Mouse (Mus musculus) layer of hippocampus, postnatal 25 days (tissue): ENCODE measurements at regions not wholly inside any gene's neighbourhood (a gene's known extent, or its start where the extent isn't known, plus 50 kb on each side); places are given as distances from the start of the nearest gene placed in this dataset.

Experiments
- DNase-seq, 2 experiments: peaks; one replicate each; pipeline ENCODE4 v3.0.0; 2022; ENCODE audit warnings: mixed read lengths in 2 of 2, low spot score in 1 of 2; ENCODE audit errors: extremely low spot score in 1 of 2

DNA sequence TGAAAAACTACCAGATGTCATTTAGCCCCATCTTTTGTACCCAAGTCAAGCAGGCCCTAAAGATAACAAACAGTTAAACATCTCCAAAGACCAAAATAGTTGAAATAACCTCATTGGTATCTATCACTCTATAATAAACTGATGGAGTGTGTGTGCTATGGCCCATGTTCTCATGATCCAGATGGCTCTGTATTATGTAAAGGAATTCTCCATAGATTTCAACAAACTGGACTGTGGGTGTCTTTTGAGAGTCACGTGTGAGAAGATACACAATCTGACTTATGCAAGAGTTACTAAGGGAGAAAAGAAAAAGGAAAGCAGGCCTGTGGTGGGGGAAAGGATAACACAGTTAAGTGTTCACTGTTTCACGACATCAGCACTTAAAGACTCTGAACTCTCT, 164.8 kb upstream of the Paip1 start:
- no peak for DNase-seq

DNA sequence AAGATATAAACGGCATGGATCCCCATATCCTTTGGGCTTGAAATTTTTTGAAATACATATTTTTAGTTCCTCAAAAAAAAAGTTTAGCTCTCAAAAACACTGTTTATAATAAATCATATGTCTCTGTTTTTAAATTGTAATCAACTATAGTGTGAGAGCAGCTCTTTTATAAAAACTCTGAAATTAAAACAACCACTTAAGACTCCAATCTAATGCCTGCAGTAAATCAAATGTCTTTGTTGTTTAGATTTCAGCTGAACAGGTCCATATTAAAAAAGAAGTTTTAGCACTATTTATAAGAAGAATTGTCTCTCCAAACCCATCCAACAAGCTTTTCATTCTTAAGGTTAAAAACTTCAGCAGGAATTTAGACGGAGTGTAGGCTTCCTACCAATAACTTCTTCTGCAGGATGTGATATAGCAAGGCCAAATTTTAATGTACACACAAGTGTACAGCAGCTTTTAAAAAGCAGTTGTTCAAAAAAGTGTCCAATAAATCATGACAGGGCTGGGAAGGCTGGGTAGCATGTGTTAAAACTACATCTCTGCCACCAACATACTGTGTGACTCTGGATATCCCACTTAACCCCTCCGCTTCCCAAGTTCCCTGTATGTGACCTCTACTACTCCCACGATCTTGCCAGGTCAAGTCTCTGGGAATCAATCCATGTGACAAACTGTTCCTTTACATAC, 160.6 kb upstream of the Paip1 start:
- DNase-seq = no peak

DNA sequence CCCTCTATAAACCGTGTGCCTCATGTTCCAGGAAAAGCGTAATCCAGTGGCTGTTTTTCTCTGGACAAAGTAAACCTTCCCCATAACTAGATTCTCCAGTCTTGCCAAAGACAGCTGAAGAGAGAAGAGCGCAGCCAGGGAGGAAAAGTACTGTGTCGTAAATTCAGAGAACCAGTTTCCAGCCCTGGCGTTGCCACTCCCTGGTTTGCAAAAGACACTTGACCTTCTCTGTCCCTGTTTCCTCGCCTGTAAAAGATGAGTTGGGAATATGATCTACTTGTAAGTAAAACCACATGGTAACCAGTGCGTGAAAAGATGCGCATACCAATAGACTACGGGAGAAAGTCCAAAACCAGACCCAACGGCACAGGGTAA, 160.1 kb upstream of the Paip1 start:
- no peak for DNase-seq

DNA sequence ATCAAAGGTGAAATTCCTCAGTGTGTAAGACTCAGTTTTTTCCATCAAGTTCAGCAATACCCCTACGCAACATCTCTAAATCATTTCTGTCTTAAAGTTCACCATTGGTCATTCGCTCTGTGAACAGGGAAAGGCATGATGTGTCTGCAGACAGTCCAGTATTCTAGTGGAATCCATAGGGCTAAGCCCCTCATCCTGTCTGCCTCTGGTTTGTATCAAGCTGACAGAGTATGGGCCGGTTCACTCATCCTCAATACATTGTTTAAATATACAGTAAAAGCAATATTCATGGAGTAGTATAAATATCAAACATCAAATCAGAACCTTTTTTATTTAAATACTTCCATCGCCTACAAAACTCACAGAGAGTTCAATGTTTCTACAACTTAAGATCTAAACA, 152.9 kb upstream of the Paip1 start:
- no peak for DNase-seq

DNA sequence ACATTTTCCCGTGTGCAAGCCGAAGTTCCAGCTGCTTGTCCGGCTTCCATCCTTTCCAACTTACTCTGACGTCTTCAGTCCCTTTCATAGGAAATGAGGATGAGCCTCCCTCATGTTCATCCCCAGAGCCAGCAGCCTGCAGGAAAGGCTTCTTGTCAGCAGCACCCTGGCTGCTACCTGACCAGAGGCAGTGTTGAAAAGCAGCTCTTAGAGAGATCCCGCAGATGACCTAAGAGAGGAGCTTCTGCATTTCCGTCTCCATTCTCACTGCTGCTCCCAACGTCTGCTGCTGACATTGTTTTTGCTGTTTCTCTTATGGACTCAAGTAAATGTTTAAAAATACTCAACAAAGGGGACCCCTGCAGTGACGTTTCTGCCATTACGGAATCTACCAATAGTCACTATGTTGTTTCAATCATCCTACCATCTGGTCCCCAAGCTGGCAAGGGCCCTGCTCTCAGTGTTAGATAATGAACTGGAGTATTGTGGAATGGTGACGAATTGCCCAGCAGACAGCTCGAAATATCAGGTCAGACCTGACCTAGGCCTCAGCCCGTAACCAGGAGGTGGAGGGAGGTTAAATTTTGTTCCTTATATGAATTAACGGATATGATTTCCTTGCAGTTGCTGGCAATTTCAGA, 151.0 kb upstream of the Paip1 start:
- DNase-seq = peak; percentile 7 to 16

DNA sequence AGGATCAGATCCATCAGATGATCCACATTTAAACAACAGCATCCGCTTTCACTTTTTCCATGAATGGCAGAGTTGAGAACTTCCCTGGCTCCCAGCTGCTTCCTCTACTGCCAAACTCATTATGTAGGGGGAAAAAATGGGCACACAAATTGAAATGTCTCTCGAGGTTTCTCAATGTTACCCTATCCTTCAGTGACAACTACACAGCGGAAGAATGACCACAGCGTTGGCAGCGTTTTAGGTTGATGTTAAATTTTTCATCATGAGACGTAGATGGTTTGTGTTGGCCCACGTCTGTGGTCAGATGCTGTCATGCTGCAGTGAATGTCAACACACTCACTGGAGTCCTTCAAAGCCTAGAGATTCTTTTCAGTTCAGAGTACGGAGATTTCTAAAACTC, 149.0 kb upstream of the Paip1 start:
- DNase-seq = no peak

DNA sequence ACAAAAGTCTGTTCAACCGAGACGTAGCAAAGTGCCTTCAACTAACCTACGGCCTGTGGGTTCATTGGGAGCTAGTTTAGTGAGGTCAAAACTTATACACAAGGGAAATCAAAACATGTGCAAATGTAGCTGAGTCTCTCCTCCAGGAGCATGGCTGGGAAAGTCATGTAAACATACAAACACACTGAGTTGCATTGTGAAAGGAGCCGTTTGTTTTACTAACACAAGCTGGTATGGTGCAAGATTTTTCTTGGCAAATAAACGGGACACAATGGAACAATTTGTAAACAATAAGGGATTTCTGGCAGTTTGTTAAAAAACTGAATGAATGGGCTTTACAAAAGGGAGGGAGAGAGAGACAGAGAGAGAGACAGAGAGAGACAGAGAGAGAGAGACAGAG, 147.8 kb upstream of the Paip1 start:
- DNase-seq = no peak

DNA sequence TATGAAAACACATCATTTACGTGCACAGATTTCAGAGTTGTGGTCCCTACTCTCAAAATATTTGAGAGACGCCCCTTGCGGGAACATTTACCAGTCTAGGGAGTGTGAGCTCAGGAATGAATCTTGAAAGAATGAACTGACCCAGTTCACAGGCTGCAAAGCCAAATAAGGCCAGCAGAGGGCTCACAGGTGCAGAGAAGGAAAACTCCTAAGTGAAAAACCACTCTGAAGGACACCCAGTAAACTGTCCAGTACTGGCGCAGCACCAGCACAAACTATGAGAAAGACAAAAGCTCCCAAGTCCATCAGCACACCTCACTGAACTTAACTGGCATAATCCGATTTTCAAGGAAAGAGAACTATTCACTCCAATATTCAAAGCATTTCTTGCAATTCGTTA, 145.0 kb upstream of the Paip1 start:
- peak; percentile 28 to 79 for DNase-seq

DNA sequence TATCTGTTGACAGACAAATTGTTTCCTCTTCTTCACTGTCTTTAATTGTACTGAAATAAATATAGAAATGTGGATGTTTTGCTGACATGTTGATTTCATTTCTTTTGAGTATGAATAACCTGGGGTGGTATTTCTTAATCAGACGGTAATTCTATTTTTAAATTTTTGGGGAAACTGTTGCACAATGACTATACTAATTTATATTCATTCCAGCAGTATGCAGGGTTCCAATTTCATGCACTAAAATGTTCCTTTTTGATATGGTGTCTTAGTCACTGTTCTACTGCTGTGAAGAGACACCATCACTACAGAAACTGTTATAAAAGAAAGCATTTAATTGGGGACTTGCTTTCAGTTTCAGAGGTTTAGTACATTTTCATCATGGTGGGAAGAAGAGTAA, 119.2 kb upstream of the Paip1 start:
- no peak for DNase-seq

DNA sequence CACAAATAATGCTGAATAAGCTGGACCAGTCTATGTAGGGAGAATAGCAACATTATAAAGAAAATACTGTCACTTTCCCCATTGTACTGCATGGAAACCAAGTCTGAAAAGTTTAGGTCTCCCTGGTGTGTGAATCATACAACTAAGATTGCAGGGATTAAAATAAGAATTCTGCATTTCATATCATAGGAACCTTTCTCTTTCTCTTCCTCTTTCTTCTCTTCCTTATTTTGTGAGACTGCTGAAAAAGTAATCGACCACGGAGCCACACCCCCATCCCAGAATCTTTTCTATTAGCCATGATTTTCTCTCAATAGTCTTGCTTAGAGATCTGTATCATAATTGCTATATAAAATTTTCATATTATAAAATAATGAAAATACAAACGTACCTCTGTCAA, 118.4 kb upstream of the Paip1 start:
- no peak for DNase-seq

DNA sequence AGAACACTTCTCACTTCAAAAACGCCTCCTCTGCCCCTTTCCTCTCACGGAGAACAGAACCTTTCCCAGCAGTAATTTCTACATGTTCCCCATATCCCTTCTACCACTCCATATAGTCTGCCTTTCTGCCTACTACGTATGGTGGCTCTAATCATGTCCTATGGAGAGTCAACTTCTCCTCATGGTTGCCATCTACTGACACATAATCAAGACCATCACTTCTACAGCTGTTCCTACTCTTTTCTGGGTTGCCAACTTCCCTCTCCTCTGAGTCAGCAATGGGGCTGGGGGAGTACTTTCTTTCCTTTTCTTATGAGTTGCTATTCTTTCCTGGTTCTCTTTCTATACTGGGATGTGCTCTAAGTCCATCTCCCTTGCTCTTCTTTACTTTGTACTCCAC, 114.0 kb upstream of the Paip1 start:
- DNase-seq = no peak

DNA sequence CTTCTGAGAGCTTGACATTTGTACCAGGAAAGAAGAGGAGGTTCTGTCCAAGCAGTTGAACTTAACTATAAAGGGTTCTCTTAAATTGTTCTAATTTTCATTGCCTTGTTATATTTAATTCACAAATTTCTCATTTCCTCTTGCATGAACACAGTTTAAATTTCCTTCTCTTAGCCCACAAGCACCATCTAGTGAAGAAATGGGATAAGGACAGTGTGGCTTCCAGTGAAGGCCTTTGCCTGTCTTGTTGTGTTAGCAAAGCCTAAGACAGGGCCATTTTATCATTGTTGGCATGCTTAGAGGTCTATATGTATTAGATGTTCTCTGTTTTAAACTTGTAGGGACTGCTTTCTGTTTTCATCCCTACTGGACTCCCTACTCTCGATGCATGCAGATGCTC, 110.0 kb upstream of the Paip1 start:
- no peak for DNase-seq

DNA sequence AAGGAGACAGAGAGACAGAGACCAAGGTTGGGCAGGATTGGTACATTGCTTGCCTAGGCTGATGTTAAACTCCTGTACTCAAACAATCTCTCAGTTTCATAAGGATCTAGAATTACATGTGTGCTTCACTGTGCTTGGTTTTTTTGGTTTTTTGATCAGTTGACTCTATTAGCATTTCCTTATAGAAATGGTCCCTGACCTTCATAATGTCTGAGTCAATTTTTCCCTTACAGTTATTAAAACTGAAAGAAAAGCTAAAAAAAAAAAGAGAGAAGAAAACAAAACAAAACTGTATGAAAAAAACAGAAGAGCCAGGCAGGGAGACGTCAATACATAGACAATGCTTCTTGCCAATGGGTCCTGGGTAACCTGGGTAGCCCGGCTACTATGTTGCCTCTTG, 102.9 kb upstream of the Paip1 start:
- DNase-seq = no peak

DNA sequence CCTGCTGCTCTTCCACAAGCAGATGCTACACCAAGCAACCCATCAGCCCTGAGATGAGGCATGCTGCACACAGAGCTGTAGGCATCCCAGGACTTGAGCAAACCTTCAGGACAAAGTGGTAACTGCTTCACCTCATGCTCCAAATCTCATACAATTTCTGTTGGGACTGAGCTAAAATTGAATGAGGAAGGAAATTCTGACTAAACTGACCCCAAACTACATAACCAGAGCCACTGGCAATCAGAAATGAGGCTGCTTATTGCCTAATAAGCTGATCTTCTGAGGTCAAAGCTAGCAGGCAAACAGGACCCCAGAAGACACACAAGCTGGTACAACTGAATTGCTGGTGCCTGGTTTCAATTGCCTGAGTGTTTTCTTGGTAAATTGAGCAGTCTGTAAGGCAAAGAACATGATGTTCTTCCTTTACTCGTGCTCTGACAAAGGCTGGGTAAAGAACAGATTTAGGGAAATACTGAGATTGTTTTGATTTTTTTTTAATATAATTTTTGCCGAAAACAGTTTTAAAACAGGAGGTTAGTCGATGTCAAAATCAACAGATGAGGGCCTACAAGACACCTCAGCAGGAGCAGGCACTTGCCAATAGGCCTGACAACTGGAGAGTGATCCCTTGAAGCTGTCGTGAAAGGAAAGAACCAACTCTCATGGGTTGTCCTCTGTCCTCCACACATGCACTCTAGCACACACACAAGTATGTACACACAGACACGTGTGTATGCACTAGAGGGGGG, 101.3 kb upstream of the Paip1 start:
- DNase-seq = no peak

DNA sequence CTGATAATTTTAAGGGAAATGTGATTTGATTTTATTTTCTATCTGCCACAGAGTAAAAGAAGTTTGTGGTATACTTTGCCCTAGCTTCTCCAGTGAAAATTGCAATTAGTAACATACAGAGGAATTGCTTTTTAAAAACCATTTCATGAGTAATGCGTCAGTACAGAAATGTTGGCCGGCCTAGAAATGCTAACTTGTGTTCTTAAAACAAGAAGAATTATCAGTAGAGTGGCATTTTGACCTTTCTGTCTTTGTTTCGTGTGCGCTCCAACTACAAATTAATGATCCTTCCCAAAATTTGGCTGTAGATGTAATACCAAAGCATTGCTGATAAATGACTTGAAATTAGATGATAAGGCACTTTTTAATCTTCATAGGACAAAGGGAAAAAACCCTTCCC, 99.7 kb upstream of the Paip1 start:
- DNase-seq = no peak

DNA sequence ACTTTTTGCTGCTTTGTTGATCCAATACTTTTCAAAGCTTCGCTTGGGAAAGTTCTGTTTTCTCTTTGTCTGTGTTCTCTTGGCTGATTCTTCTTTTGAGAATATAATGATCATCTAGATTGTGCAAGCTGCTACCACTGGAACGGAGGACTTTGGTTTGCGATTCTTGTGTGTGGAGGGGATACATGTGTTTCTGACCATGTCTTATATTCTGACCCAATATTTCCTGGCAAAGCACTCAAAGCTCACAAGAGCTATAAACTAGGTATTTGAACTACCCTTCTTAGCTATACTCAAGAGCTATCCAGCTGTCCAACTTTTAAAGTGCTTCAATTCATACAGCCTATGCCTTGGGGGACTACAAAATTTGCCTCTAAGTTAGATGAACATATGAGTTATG, 96.6 kb upstream of the Paip1 start:
- no peak for DNase-seq

DNA sequence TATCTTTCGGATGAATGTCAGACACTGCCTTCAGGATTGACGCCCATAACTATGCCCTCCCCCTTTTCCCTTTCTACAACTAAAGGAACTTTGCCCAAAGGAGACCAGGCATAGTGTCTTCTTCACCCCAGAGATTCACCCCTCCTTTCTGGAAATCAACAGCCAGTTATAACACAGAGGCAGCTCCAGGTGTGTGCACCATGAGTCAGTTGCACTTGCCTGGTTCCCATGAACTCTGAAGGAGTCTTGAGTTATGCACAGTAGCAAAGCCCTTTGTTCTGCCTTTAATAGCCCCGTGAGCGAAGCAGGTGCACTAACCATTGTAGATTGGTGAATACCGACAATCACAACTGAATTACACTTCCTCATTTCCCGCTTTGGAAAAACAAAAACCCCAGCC, 94.5 kb upstream of the Paip1 start:
- DNase-seq = no peak

DNA sequence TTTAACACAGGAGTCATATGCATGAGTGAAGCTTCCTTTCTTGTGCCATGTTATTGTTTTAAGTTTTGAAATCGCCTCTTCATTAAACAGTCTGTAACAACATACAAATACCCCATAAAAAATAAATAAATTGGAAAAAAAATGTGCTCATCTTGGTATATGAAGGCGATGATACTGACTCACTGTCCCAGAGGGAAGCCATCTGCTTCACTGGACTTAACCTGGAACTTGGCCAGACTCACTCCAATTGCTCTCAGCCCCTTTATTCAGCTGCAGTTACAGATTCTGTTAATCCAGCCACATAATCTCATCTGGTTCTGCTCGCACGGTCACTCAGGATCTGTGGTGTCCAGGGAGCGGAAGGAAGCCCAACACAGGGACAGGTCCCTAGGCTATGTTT, 90.5 kb upstream of the Paip1 start:
- DNase-seq = no peak

DNA sequence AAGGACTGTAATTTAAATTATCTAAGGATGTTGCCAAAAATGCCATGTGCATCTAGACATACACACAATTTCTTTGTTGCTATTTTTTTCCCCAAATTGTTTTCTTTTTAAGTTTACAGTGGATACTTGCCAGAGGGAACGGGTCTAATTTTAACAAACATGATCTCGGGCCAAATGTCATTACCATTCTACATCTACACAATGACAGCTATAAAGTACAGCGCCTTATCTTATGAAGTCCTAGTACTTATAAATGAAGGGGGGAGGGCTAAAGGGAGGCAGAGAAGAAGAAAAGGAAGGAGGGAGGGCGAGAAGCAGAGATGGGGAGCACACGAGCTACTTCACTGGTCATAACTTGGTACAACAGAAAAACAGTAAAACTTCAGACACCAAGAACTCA, 89.4 kb upstream of the Paip1 start:
- DNase-seq = no peak

DNA sequence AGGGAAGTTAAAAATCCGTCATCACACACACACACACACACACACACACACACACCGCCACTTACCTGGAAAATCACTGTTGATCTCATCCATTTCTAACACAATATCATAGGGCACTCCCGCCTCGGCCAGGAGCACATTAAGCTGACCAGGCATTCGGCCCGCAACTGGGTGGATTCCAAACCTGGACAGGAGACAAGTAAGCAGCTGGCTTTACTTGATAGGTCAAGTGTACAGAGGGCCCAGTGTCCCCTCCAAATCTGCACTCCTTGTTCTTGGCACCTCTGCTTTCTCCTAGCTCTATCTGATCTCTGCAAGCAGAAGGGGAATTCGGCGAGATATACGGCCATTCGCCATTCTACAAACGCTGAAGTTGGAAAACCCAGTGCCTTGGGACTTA, 88.6 kb upstream of the Paip1 start:
- no peak for DNase-seq

DNA sequence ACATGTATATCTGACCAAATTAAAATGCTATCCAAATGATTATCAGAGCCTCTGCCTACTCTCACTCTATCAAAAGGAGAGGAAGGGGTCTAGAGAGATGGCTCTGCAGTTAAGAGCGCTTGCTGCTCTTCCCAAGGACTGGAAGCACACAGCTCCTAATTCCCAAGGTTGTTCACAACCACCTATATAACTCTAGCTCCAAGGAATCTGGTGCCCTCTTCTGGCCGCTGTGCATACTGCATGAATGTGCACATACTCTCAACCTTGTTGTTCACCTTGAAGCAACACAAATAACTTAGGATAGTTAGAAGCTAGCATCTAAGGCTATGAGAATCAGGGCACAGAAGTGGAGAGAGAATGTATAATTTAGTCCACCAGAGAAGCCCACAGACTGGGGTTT, 86.6 kb upstream of the Paip1 start:
- DNase-seq = peak in 1 of 2 experiments; percentile 33

DNA sequence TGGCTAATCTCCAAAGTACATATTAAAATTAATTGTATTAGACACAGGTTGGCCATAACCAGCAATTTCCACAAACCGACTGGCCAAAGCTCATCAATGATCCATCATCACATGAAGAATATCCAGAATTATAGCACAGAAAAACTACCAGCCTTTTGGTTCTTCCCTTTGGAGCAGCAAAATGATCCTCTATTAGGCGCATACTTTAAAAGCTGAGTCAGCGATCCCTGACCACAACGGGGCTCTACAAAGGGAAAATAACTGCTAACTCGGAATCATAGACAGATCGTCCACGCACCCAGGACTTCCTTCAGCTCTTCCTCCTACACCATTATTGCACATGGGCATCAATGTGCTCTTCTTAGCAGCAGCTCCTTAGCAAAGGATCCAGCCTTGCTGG, 85.6 kb upstream of the Paip1 start:
- DNase-seq = no peak
